Mouse (Mus musculus): Measurements from ENCODE around the gene Lbhd2. TPM values are rescaled to one million over a fixed set of nuclear protein-coding genes. Genes with fewer than 3 reads are reported as not detected.

Lbhd2 gene
- polyA plus RNA-seq, 1 experiment from 2014 or later = 0.63 TPM

GRCm38 (mm10) chr12:111374727-111375126, 31.9 kb upstream of the Lbhd2 start:
- 82% methylated on average over 10 of the region's 10 CpGs for WGBS
- H3K9ac ChIP-seq (ENCODE audit: low read length) = no peak overlapping the region
- H3K9me3 ChIP-seq (ENCODE audit: control insufficient read depth, low read length) = no peaks in the 10 kb centered on the region
- DNase-seq (ENCODE audit: low spot score) (no peak), ATAC-seq (ENCODE audit: insufficient number of reproducible peaks, low FRiP score, low TSS enrichment, low read depth) (no peak)
- H3K4me1 ChIP-seq (ENCODE audit: control insufficient read depth, insufficient read depth, low read length) = peaks cover 7% of the 10 kb centered on the region
- no peak overlapping the region for H3K4me3 ChIP-seq (ENCODE audit: low read depth, low read length)
- H3K27ac ChIP-seq (replicated peaks; ENCODE audit: low read depth, low read length) = no peak overlapping the region
- no peaks in the 10 kb centered on the region for H3K27me3 ChIP-seq (ENCODE audit: control insufficient read depth, insufficient read depth, low read length)
- H3K4me2 ChIP-seq (ENCODE audit: low read depth, severe bottlenecking) = no peak overlapping the region
- H3K36me3 ChIP-seq (ENCODE audit: control insufficient read depth, insufficient read depth, low read length) = no peaks in the 10 kb centered on the region

DNA sequence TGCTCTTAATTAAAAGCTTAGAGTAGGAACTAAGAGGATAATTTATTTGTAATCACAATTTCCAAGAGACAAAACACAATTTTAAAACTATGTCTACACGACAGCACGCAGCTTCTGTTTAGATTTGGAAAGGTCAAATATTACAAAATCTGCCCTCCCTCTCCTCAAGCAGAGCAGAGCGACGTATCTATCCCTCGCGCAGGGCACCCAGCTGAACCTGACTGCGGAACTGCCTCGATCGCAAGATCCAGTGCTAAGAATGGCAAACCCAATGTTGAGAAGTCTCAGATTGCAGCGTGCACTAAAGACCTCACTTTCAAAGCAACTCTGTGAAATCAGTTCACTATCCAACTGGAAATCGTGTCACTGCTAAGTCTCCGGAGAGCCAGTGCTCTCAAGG, 31.1 kb upstream of the Lbhd2 start:
- H3K27me3 ChIP-seq (ENCODE audit: control insufficient read depth, insufficient read depth, low read length) = no peaks in the 10 kb centered on the region
- H3K4me1 ChIP-seq (ENCODE audit: control insufficient read depth, insufficient read depth, low read length) = peaks cover 7% of the 10 kb centered on the region
- 82% methylated on average over 12 of the region's 12 CpGs for WGBS
- DNase-seq (ENCODE audit: low spot score) (no peak), ATAC-seq (ENCODE audit: insufficient number of reproducible peaks, low FRiP score, low TSS enrichment, low read depth) (no peak)
- no peak overlapping the region for H3K9ac ChIP-seq (ENCODE audit: low read length)
- no peak overlapping the region for H3K27ac ChIP-seq (replicated peaks; ENCODE audit: low read depth, low read length)
- peak overlapping the region; percentile 82; the same call in 1 of the 2 replicates for H3K4me3 ChIP-seq (ENCODE audit: low read depth, low read length)
- H3K9me3 ChIP-seq (ENCODE audit: control insufficient read depth, low read length) = no peaks in the 10 kb centered on the region
- H3K36me3 ChIP-seq (ENCODE audit: control insufficient read depth, insufficient read depth, low read length) = no peaks in the 10 kb centered on the region
- H3K4me2 ChIP-seq (ENCODE audit: low read depth, severe bottlenecking) = peak overlapping the region; percentile 75

DNA sequence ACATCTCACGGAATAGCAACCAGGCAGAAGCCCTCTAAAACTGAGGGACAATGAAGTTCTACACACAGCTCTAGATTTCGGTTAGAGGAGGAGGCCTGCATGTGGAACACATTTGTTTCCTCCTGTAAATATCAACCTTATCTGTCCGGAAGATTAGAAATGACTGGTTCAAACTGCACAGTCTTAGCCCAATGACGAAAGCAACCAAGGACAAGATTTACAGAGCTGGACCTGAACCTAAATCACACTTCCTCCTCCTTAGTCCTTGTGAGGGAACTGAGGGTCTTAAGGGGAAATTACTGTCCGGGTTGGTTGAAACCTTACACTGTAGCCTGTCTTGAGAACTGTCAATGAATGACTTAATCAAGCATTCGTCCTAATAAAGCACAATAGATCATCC, 30.6 kb upstream of the Lbhd2 start:
- WGBS = 48% methylated on average over 6 of the region's 6 CpGs
- no peak overlapping the region for H3K9ac ChIP-seq (ENCODE audit: low read length)

GRCm38 (mm10) chr12:111376826-111377331, 29.7 kb upstream of the Lbhd2 start:
- peak; percentile 60 for DNase-seq (ENCODE audit: low spot score)
- Histone ChIP-seq H3K27ac (replicated peaks; ENCODE audit: low read depth, low read length) (peak overlapping the region; percentile 76), H3K4me1 (ENCODE audit: control insufficient read depth, insufficient read depth, low read length) (peaks cover 7% of the 10 kb centered on the region), H3K9me3 (ENCODE audit: control insufficient read depth, low read length) (no peaks in the 10 kb centered on the region), H3K4me2 (ENCODE audit: low read depth, severe bottlenecking) (peak overlapping the region; percentile 75), H3K36me3 (ENCODE audit: control insufficient read depth, insufficient read depth, low read length) (no peaks in the 10 kb centered on the region), H3K27me3 (ENCODE audit: control insufficient read depth, insufficient read depth, low read length) (no peaks in the 10 kb centered on the region), H3K9ac (ENCODE audit: low read length) (peak overlapping the region; percentile 90), H3K4me3 (ENCODE audit: low read depth, low read length) (peak overlapping the region; percentile 82)
- WGBS = under 1% methylated on average over 44 of the region's 49 CpGs
- peak; percentile 15 for ATAC-seq (ENCODE audit: insufficient number of reproducible peaks, low FRiP score, low TSS enrichment, low read depth)

More for the DNA sequence above, 30.6 kb upstream of the Lbhd2 start:
- DNase-seq (ENCODE audit: low spot score) (no peak), ATAC-seq (ENCODE audit: insufficient number of reproducible peaks, low FRiP score, low TSS enrichment, low read depth) (no peak)
- Histone ChIP-seq H3K9me3 (ENCODE audit: control insufficient read depth, low read length) (no peaks in the 10 kb centered on the region), H3K4me2 (ENCODE audit: low read depth, severe bottlenecking) (peak overlapping the region; percentile 75), H3K4me1 (ENCODE audit: control insufficient read depth, insufficient read depth, low read length) (peaks cover 7% of the 10 kb centered on the region), H3K27ac (replicated peaks; ENCODE audit: low read depth, low read length) (no peak overlapping the region), H3K4me3 (ENCODE audit: low read depth, low read length) (peak overlapping the region; percentile 82), H3K27me3 (ENCODE audit: control insufficient read depth, insufficient read depth, low read length) (no peaks in the 10 kb centered on the region), H3K36me3 (ENCODE audit: control insufficient read depth, insufficient read depth, low read length) (no peaks in the 10 kb centered on the region)

DNA sequence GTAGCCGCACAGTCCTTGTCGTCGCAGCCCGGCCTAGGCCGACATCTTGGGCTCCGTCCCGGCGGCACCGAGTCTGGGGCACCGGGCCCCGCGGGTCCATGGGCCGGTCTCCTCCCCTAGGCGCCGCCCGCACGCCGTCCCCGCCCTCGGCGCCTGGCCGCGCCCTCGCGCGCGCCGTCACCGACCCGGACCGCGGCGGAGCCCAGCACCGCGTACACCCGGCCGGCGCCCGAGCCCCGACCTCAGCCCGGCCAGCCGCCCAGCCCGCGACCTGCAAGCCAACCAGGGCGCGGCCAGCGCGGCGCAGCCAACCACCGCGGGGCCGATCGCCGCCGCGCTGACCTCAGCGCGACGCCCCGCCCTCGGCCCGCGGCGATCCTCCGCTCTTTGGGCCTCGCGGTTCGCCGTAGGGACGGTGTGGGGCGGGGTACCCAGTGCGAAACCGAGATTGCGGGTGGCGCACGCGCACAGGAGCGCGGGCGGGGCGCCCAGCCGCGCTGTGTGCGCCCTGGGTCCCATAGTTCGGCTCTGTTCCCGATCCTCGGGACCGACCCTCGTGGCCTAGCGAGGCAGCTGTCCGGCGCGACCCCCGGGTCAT, 29.1 kb upstream of the Lbhd2 start, which contains the start of gene Cdc42bpb:
Gene Cdc42bpb (minus strand): TSS at position 343 of the 598 bp plus-strand sequence.
- ATAC-seq (ENCODE audit: insufficient number of reproducible peaks, low FRiP score, low TSS enrichment, low read depth) (peak; percentile 93), DNase-seq (ENCODE audit: low spot score) (peak; percentile 92)
- H3K9me3 ChIP-seq (ENCODE audit: control insufficient read depth, low read length) = no peaks in the 10 kb centered on the region
- under 1% methylated on average over 76 of the region's 94 CpGs for WGBS
- peak within 1 kb of the TSS; percentile 75 for H3K4me2 ChIP-seq (ENCODE audit: low read depth, severe bottlenecking)
- peak within 1 kb of the TSS; percentile 90 for H3K9ac ChIP-seq (ENCODE audit: low read length)
- no peaks in the 10 kb centered on the region for H3K36me3 ChIP-seq (ENCODE audit: control insufficient read depth, insufficient read depth, low read length)
- H3K27me3 ChIP-seq (ENCODE audit: control insufficient read depth, insufficient read depth, low read length) = no peaks in the 10 kb centered on the region
- H3K4me3 ChIP-seq (ENCODE audit: low read depth, low read length) = peak within 1 kb of the TSS; percentile 82
- peak within 1 kb of the TSS; percentile 76 for H3K27ac ChIP-seq (replicated peaks; ENCODE audit: low read depth, low read length)
- peaks cover 7% of the 10 kb centered on the region for H3K4me1 ChIP-seq (ENCODE audit: control insufficient read depth, insufficient read depth, low read length)

GRCm38 (mm10) chr12:111377986-111378490, 28.6 kb upstream of the Lbhd2 start:
- Histone ChIP-seq H3K9me3 (ENCODE audit: control insufficient read depth, low read length) (no peaks in the 10 kb centered on the region), H3K9ac (ENCODE audit: low read length) (peak overlapping the region; percentile 90), H3K4me2 (ENCODE audit: low read depth, severe bottlenecking) (peak overlapping the region; percentile 75), H3K36me3 (ENCODE audit: control insufficient read depth, insufficient read depth, low read length) (no peaks in the 10 kb centered on the region), H3K4me1 (ENCODE audit: control insufficient read depth, insufficient read depth, low read length) (peaks cover 7% of the 10 kb centered on the region), H3K27me3 (ENCODE audit: control insufficient read depth, insufficient read depth, low read length) (no peaks in the 10 kb centered on the region), H3K27ac (replicated peaks; ENCODE audit: low read depth, low read length) (peak overlapping the region; percentile 42; the same call in 1 of the 2 replicates), H3K4me3 (ENCODE audit: low read depth, low read length) (peak overlapping the region; percentile 82)
- WGBS = under 1% methylated on average over 32 of the region's 32 CpGs
- no peak; the same call in 1 of the 2 replicates for ATAC-seq (ENCODE audit: insufficient number of reproducible peaks, low FRiP score, low TSS enrichment, low read depth)
- DNase-seq (ENCODE audit: low spot score) = peak; percentile 56

DNA sequence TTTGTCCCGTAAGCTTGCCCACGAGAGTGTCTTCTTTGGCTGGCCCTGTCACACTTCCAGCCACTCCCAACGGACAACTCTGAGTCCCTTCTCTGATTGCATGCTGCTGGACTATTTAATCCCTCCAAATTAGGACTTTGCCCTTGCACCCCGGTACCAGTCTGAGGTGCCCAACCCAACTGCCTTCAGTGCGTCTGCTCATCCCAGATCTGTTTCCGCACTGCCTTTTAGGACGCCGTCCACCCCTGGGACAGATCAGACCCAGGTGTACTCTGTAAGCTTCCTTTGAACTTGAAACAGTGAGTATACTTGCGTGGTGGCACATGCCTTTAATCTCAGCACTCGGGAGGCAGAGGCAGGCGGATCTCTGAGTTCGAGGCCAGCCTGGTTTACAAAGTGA, 27.8 kb upstream of the Lbhd2 start:
- Histone ChIP-seq H3K4me1 (ENCODE audit: control insufficient read depth, insufficient read depth, low read length) (peaks cover 7% of the 10 kb centered on the region), H3K27ac (replicated peaks; ENCODE audit: low read depth, low read length) (no peak overlapping the region), H3K4me3 (ENCODE audit: low read depth, low read length) (peak overlapping the region; percentile 82; the same call in 1 of the 2 replicates), H3K9ac (ENCODE audit: low read length) (no peak overlapping the region), H3K36me3 (ENCODE audit: control insufficient read depth, insufficient read depth, low read length) (no peaks in the 10 kb centered on the region), H3K9me3 (ENCODE audit: control insufficient read depth, low read length) (no peaks in the 10 kb centered on the region), H3K4me2 (ENCODE audit: low read depth, severe bottlenecking) (peak overlapping the region; percentile 75; the same call in 1 of the 2 replicates), H3K27me3 (ENCODE audit: control insufficient read depth, insufficient read depth, low read length) (no peaks in the 10 kb centered on the region)
- ATAC-seq (ENCODE audit: insufficient number of reproducible peaks, low FRiP score, low TSS enrichment, low read depth) (no peak), DNase-seq (ENCODE audit: low spot score) (no peak)
- WGBS = 79% methylated on average over 12 of the region's 12 CpGs

GRCm38 (mm10) chr12:111385883-111386641, 20.5 kb upstream of the Lbhd2 start:
- no peak for DNase-seq (ENCODE audit: low spot score)
- no peaks in the 10 kb centered on the region for H3K27me3 ChIP-seq (ENCODE audit: control insufficient read depth, insufficient read depth, low read length)
- no peak for ATAC-seq (ENCODE audit: insufficient number of reproducible peaks, low FRiP score, low TSS enrichment, low read depth)
- no peaks in the 10 kb centered on the region for H3K36me3 ChIP-seq (ENCODE audit: control insufficient read depth, insufficient read depth, low read length)
- no peak overlapping the region for H3K4me3 ChIP-seq (ENCODE audit: low read depth, low read length)
- H3K4me1 ChIP-seq (ENCODE audit: control insufficient read depth, insufficient read depth, low read length) = no peaks in the 10 kb centered on the region
- no peaks in the 10 kb centered on the region for H3K9me3 ChIP-seq (ENCODE audit: control insufficient read depth, low read length)
- 88% methylated on average over 13 of the region's 13 CpGs for WGBS
- no peak overlapping the region for H3K4me2 ChIP-seq (ENCODE audit: low read depth, severe bottlenecking)
- H3K9ac ChIP-seq (ENCODE audit: low read length) = no peak overlapping the region
- H3K27ac ChIP-seq (replicated peaks; ENCODE audit: low read depth, low read length) = no peak overlapping the region

Measured in limb, embryonic 11.5 days (tissue).